Mouse (Mus musculus) lung, embryonic 15.5 days (tissue): Measurements from ENCODE around the gene Prl8a8. TPM values are rescaled to one million over a fixed set of nuclear protein-coding genes. Genes with fewer than 3 reads are reported as not detected.

ENCODE experiments used
- ATAC-seq: fragments of 200-750 bp; cut with Nextera tagmentation; 2 replicates; pipeline ENCODE4 v1.8.0; 2017; ENCODE audit warnings: moderate number of reproducible peaks, borderline replicate concordance; ENCODE audit not compliant: low FRiP score, low TSS enrichment; ENCODE audit errors: extremely low read depth
- H3K27ac ChIP-seq: fragments of 300-500 bp; sonication (generic); 2 replicates; pipeline ENCODE4 v1.5.1; 2015; ENCODE audit warnings: moderate library complexity, mild to moderate bottlenecking, inconsistent platforms
- H3K27me3 ChIP-seq: fragments of 300-500 bp; sonication (generic); 2 replicates; pipeline ENCODE4 v1.6.1; 2015; ENCODE audit warnings: inconsistent platforms
- H3K36me3 ChIP-seq: fragments of 300-500 bp; sonication (generic); 2 replicates; pipeline ENCODE4 v1.6.1; 2015; ENCODE audit warnings: inconsistent platforms
- H3K4me1 ChIP-seq: fragments of 300-500 bp; sonication (generic); 2 replicates; pipeline ENCODE4 v1.6.1; 2015; ENCODE audit warnings: inconsistent platforms
- H3K4me2 ChIP-seq: fragments of 300-500 bp; sonication (generic); 2 replicates; pipeline ENCODE4 v1.6.1; 2015; ENCODE audit warnings: inconsistent platforms, mild to moderate bottlenecking, moderate library complexity
- H3K4me3 ChIP-seq: fragments of 300-500 bp; sonication (generic); 2 replicates; pipeline ENCODE4 v1.5.1; 2015; ENCODE audit warnings: mild to moderate bottlenecking, inconsistent platforms
- H3K9ac ChIP-seq: fragments of 300-500 bp; sonication (generic); 2 replicates; pipeline ENCODE4 v1.6.1; 2015; ENCODE audit warnings: inconsistent platforms
- H3K9me3 ChIP-seq: fragments of 300-500 bp; sonication (generic); 2 replicates; pipeline ENCODE4 v1.6.1; 2016; ENCODE audit warnings: inconsistent platforms
- whole genome bisulfite sequencing: fragments of 180-500 bp; shearing (Covaris S2); methylation state at CpG from one replicate; pipeline ENCODE4 v1.1.7; 2015; 5-methylcytosine and 5-hydroxymethylcytosine counted together
- polyA plus RNA-seq: library from polyadenylated mRNA; unstranded; fragments of >200 nt; fragmentation: Nextera tagmentation; extraction: Ambion mirVana; gene quantifications from 2 replicates; pipeline ENCODE4 v1.2.1, GENCODE M21; 2015

Gene Prl8a8
- polyA plus RNA-seq, result not detected in 2 replicates

DNA sequence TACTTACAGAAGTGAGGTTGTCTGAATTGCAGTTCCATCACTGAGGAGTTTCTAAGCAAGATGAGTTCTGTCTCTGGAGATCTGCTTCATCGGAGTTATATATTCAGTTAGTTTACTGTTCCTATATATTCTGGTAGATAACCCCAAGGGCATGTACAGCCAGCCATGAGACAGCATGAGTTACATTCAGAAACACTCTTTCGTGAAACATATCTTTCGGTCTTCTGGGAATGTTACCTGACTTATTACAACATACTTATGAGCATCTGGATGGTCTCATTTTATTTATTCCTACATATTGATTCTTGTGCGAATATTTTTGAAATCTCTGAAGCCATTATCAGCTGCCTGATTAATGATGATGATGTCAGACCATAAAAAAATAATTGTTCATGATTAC lies at the start of gene Prl8a8:
TSS of gene Prl8a8 (minus strand) at position 101 of the 400 bp plus-strand sequence.
- no peak within 1 kb of the TSS for H3K27ac ChIP-seq
- no peaks in the 10 kb centered on the region for H3K9me3 ChIP-seq
- whole genome bisulfite sequencing, result 84% methylated on average over 4 of the region's 4 CpGs
- no peaks in the 10 kb centered on the region for H3K4me1 ChIP-seq
- H3K9ac ChIP-seq, result no peak within 1 kb of the TSS
- H3K36me3 ChIP-seq, result no peaks in the 10 kb centered on the region
- no peak for ATAC-seq
- H3K4me3 ChIP-seq, result no peak within 1 kb of the TSS
- H3K27me3 ChIP-seq, result no peaks in the 10 kb centered on the region
- H3K4me2 ChIP-seq, result no peak within 1 kb of the TSS

- Histone ChIP-seq H3K36me3 (no peaks in the 10 kb centered on the region), H3K4me2 (no peak overlapping the region), H3K27ac (no peak overlapping the region), H3K9me3 (no peaks in the 10 kb centered on the region), H3K27me3 (no peaks in the 10 kb centered on the region), H3K4me1 (no peaks in the 10 kb centered on the region), H3K4me3 (no peak overlapping the region), H3K9ac (no peak overlapping the region)
- ATAC-seq, result no peak
These were observed 40.3 kb upstream of the Prl8a8 start for GRCm38 (mm10) chr13:27553336-27553735.

DNA sequence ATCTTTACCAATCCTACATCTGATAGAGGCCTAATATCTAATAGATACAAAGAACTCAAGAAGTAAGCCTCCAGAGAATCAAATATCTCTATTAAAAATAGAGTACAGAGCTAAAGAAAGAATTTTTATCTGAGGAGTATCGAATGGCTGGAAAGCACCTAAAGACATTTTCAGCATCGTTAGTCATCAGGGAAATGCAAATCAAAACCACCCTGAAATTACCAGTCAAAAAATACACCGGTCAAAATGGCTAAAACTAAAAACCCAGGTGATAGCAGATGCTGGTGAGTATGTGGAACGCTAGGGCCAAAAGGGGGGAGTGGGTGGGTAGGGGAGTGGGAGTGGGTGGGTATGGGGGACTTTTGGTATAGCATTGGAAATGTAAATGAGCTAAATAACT lies 10.1 kb upstream of the Prl8a8 start:
- no peak for ATAC-seq
- Histone ChIP-seq H3K4me2 (no peak overlapping the region), H3K9ac (no peak overlapping the region), H3K4me3 (no peak overlapping the region), H3K27me3 (no peaks in the 10 kb centered on the region), H3K4me1 (no peaks in the 10 kb centered on the region), H3K9me3 (no peaks in the 10 kb centered on the region), H3K36me3 (no peaks in the 10 kb centered on the region), H3K27ac (no peak overlapping the region)
- 79% methylated on average over 4 of the region's 4 CpGs for WGBS

GRCm38 (mm10) chr13:27507645-27508044 lies 5.4 kb downstream of the Prl8a8 start:
- Histone ChIP-seq H3K9ac (no peak overlapping the region), H3K4me2 (no peak overlapping the region), H3K27ac (no peak overlapping the region), H3K27me3 (no peaks in the 10 kb centered on the region), H3K36me3 (no peaks in the 10 kb centered on the region), H3K4me3 (no peak overlapping the region), H3K9me3 (no peaks in the 10 kb centered on the region), H3K4me1 (no peaks in the 10 kb centered on the region)
- ATAC-seq, result no peak
- 68% methylated on average over 1 of the region's 1 CpGs for WGBS

Other genes starting within 250 kb of the Prl8a8 start
- not detected in 2 replicates for gene Prl6a1, start 200.6 kb downstream of the Prl8a8 start, polyA plus RNA-seq
- gene Prl8a2, start 167.5 kb downstream of the Prl8a8 start, polyA plus RNA-seq, result not detected in 2 replicates
- gene Prl2b1, start 122.4 kb downstream of the Prl8a8 start, polyA plus RNA-seq, result not detected in 2 replicates
- gene Prl8a6, start 74.5 kb downstream of the Prl8a8 start, polyA plus RNA-seq, result not detected in 2 replicates
- gene Prl8a9, start 51.4 kb upstream of the Prl8a8 start, polyA plus RNA-seq, result not detected in 2 replicates
- not detected in 2 replicates for gene Prl8a1, start 69.0 kb upstream of the Prl8a8 start, polyA plus RNA-seq
- gene Prl7b1, start 97.4 kb upstream of the Prl8a8 start, polyA plus RNA-seq, result not detected in 2 replicates
- not detected in 2 replicates for gene Prl7a1, start 129.3 kb upstream of the Prl8a8 start, polyA plus RNA-seq
- not detected in 2 replicates for gene Prl7a2, start 154.8 kb upstream of the Prl8a8 start, polyA plus RNA-seq
- not detected in 2 replicates for gene Prl7d1, start 203.5 kb upstream of the Prl8a8 start, polyA plus RNA-seq